Mouse (Mus musculus) spleen, adult 2 months (tissue): ENCODE measurements around the gene Atp6v0b. TPM values are rescaled to one million over a fixed set of nuclear protein-coding genes. Genes with fewer than 3 reads are reported as not detected.

Source experiments
- DNase-seq, 2 experiments: peaks; one replicate each; pipeline versions ENCODE4 v3.0.0 to v3.0.0-alpha.2; 2012 to 2021; ENCODE audit warnings: low spot score in 2 of 2, low read depth in 1 of 2
- H3K27ac ChIP-seq: fragments of 200-500 bp; 2 replicates; pipeline ENCODE4 v1.5.1; 2012; ENCODE audit warnings: low read length, inconsistent platforms; ENCODE audit not compliant: insufficient read depth
- H3K27me3 ChIP-seq: fragments of 200-500 bp; 2 replicates; pipeline ENCODE4 v1.6.1; 2012; ENCODE audit warnings: mild to moderate bottlenecking, moderate library complexity, low read length, inconsistent platforms; ENCODE audit not compliant: control insufficient read depth, insufficient read depth
- H3K36me3 ChIP-seq: fragments of 200-500 bp; 2 replicates; pipeline ENCODE4 v1.6.1; 2012; ENCODE audit warnings: mild to moderate bottlenecking, low read length, inconsistent platforms; ENCODE audit not compliant: control insufficient read depth, insufficient read depth
- H3K4me1 ChIP-seq: fragments of 200-500 bp; 2 replicates; pipeline ENCODE4 v1.6.1; 2011; ENCODE audit warnings: inconsistent platforms; ENCODE audit not compliant: control insufficient read depth, insufficient read depth, insufficient read length
- H3K4me3 ChIP-seq: fragments of 200-500 bp; 2 replicates; pipeline ENCODE4 v1.5.1; 2011; ENCODE audit warnings: mild to moderate bottlenecking, inconsistent platforms; ENCODE audit not compliant: insufficient read depth, insufficient read length; ENCODE audit errors: extremely low read depth
- CTCF ChIP-seq: fragments of 200-500 bp; IDR thresholded peaks from 2 replicates; pipeline ENCODE4 v1.5.1; 2011; ENCODE audit warnings: mild to moderate bottlenecking, inconsistent platforms; ENCODE audit not compliant: insufficient read depth, insufficient read length, insufficient replicate concordance; ENCODE audit errors: extremely low read depth
- POLR2A ChIP-seq: fragments of 200-500 bp; IDR thresholded peaks from 2 replicates; pipeline ENCODE4 v1.6.1; 2011; ENCODE audit warnings: low read depth, low read length, inconsistent platforms
- whole genome bisulfite sequencing: fragments of 180-500 bp; shearing (Covaris S2); methylation state at CpG from one replicate; pipeline ENCODE4 v1.1.7; 2018; 5-methylcytosine and 5-hydroxymethylcytosine counted together
- polyA plus RNA-seq: library from polyadenylated mRNA; depleted of rRNA; stranded (reverse); fragments of >200 nt; gene quantifications from 2 replicates; pipeline ENCODE4 v1.2.3, GENCODE M21; 2012

Gene Atp6v0b
- polyA plus RNA-seq, 1 experiment = 382 TPM

DNA sequence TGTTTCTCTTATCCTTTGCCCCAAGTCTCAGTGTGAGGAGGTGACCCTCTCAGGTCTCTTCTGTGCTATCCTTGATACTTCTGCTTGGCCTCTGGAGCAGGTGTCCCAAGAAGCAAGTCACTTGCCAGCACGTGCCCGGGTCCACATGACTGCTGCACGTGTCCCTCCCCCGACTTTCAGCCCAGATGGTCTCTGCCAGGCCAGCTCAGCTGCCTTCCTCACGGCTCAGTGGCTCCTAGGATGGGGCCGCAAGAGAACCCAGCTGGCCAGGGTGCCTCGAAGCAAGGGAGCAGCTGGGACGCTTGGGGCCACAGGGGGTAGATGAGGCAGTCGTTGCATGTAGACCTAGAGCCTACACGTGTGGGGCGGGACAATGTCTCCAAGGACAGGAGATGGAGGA lies 41.8 kb downstream of the Atp6v0b start:
- no peak for DNase-seq
- no peak for TF ChIP-seq CTCF
- no peak for TF ChIP-seq POLR2A
- H3K36me3 ChIP-seq = no peaks in the 10 kb centered on the region
- no peak overlapping the region for H3K27ac ChIP-seq
- H3K4me3 ChIP-seq = no peak overlapping the region
- H3K27me3 ChIP-seq = no peaks in the 10 kb centered on the region
- H3K4me1 ChIP-seq = no peaks in the 10 kb centered on the region
- 87% methylated on average over 11 of the region's 11 CpGs for WGBS

DNA sequence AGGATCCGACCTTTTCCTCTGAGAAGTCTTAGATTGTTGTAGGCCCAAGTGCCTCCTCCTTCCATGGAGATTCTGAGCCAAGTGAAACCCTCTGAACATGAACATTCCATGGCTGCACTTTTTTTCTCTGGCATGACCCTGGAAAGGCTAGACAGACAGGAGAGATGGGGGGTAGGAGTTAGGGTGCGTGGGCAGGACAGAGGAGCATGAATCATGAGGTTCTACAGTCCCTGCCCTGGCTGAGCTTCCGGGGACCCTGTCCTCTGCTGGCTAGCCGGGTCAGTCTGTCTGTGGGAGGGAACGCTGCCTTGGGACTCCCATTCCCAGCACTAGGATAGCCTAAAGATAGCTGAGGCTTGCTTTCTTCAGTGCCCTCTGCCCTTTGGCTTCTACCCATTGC lies 42.7 kb downstream of the Atp6v0b start:
- Histone ChIP-seq H3K4me3 (no peak overlapping the region), H3K27me3 (no peaks in the 10 kb centered on the region), H3K36me3 (no peaks in the 10 kb centered on the region), H3K27ac (no peak overlapping the region), H3K4me1 (no peaks in the 10 kb centered on the region)
- TF ChIP-seq CTCF = no peak
- TF ChIP-seq POLR2A = no peak
- DNase-seq = no peak
- WGBS = 89% methylated on average over 5 of the region's 5 CpGs

- no peak overlapping the region for H3K27ac ChIP-seq
- no peaks in the 10 kb centered on the region for H3K4me1 ChIP-seq
- TF ChIP-seq POLR2A (no peak), CTCF (no peak)
- WGBS = 89% methylated on average over 5 of the region's 5 CpGs
- no peaks in the 10 kb centered on the region for H3K27me3 ChIP-seq
- H3K36me3 ChIP-seq = no peaks in the 10 kb centered on the region
- no peak overlapping the region for H3K4me3 ChIP-seq
- DNase-seq = no peak
Observed at GRCm38 (mm10) chr4:117843101-117843500, 44.0 kb downstream of the Atp6v0b start.

DNA sequence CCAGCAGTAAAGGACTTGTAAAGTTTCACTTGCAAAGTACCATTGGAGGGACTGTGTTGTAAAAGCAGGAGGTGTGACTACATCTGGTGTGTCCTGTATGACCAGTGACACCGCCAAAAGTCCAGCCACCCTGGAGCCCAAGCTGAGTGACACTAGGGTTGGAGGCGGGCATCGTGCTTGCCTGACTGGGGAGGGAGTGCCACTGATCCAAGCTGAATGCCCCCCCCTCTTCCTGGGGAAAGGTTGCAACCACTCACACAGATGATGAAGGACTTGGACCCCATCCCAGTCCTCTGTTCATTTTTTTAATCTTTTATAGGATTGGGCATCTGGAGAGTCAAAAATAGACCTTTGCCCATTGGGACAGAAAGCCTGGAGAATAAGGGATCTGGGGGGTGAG lies 45.6 kb downstream of the Atp6v0b start:
- Histone ChIP-seq H3K36me3 (no peaks in the 10 kb centered on the region), H3K27ac (no peak overlapping the region), H3K27me3 (no peaks in the 10 kb centered on the region; the same call in 1 of the 2 replicates), H3K4me3 (no peak overlapping the region), H3K4me1 (0 out of 2 replicates have a peak, but pooled peaks cover 3% of the 10 kb centered on the region)
- no peak for DNase-seq
- TF ChIP-seq POLR2A (no peak), CTCF (no peak)
- 90% methylated on average over 3 of the region's 3 CpGs for WGBS

DNA sequence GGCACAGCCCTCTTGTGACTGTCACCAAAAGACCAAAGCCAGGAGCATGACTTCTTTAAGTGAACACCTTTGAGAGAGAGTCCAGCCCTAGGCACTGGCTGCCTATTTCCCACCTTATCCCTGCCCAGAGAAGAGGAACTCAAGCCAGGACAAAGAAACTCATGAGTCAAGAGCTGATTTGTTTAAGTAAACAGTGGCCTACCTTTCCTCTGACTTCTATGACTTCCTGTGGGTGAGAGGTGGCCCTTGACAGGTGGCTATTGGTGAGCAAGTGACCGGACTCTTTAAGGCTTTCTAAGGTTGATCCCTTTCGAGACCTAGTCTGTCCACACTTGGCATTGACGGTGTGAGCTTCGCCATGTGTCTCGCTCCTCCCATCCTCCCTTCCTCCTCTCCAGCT lies 46.3 kb downstream of the Atp6v0b start:
- Histone ChIP-seq H3K27ac (no peak overlapping the region), H3K4me1 (peaks cover 3% of the 10 kb centered on the region; the same call in 1 of the 2 replicates), H3K27me3 (peaks cover 3% of the 10 kb centered on the region; the same call in 1 of the 2 replicates), H3K36me3 (no peaks in the 10 kb centered on the region), H3K4me3 (no peak overlapping the region)
- no peak for TF ChIP-seq POLR2A
- TF ChIP-seq CTCF = no peak
- no peak for DNase-seq
- 92% methylated on average over 5 of the region's 5 CpGs for WGBS

- TF ChIP-seq CTCF = no peak
- TF ChIP-seq POLR2A = no peak
- WGBS = 84% methylated on average over 6 of the region's 6 CpGs
- H3K4me3 ChIP-seq = no peak overlapping the region
- no peak for DNase-seq
- no peaks in the 10 kb centered on the region for H3K36me3 ChIP-seq
- peaks cover 5% of the 10 kb centered on the region; the same call in 1 of the 2 replicates for H3K27me3 ChIP-seq
- H3K27ac ChIP-seq = no peak overlapping the region
- peaks cover 3% of the 10 kb centered on the region; the same call in 1 of the 2 replicates for H3K4me1 ChIP-seq
Observed at GRCm38 (mm10) chr4:117839366-117839765, 47.8 kb downstream of the Atp6v0b start.

- Histone ChIP-seq H3K4me3 (no peak overlapping the region), H3K4me1 (peaks cover 3% of the 10 kb centered on the region; the same call in 1 of the 2 replicates), H3K27ac (no peak overlapping the region), H3K27me3 (peaks cover 7% of the 10 kb centered on the region; the same call in 1 of the 2 replicates), H3K36me3 (no peaks in the 10 kb centered on the region)
- 77% methylated on average over 4 of the region's 4 CpGs for WGBS
- no peak for DNase-seq
- TF ChIP-seq POLR2A (no peak), CTCF (no peak)
Observed at GRCm38 (mm10) chr4:117837271-117837670, 49.9 kb downstream of the Atp6v0b start.
